Mouse (Mus musculus): ENCODE results near the gene Gjc1. TPM values are rescaled to one million over a fixed set of nuclear protein-coding genes. Genes with fewer than 3 reads are reported as not detected.

The Gjc1 gene
- polyA plus RNA-seq, 1 experiment from 2014 or later = 118 TPM

DNA sequence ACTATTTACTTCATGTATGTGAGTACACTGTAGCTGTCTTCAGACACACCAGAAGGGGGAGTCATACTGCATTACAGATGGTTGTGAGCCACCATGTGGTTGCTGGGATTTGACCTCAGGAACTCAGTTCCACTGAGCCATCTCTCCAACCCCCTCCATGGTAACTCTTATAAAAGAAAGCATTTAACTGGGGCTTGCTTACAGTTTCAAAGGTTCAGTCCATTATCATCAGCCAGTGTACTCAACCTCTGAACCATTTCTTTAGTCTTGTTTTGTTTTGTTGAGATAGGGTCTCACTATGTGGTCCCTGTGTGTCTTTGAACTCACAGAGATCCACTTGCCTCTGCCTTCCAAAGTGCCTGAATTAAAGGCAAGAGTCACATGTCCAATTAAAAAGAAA lies 4.6 kb downstream of the Gjc1 start:
- Histone ChIP-seq H3K27ac (no peak overlapping the region), H3K9ac (replicated peaks) (no peak overlapping the region), H3K36me3 (peaks cover 14% of the 10 kb centered on the region), H3K4me2 (no peak overlapping the region), H3K4me3 (replicated peaks) (no peak overlapping the region), H3K9me3 (no peaks in the 10 kb centered on the region), H3K4me1 (replicated peaks) (peaks cover 50% of the 10 kb centered on the region), H3K27me3 (no peaks in the 10 kb centered on the region)
- no peak for ATAC-seq (ENCODE audit: insufficient number of reproducible peaks, insufficient read depth, low FRiP score, low TSS enrichment, low read depth)

GRCm38 (mm10) chr11:102810721-102811485 lies 8.6 kb downstream of the Gjc1 start:
- Histone ChIP-seq H3K9me3 (no peaks in the 10 kb centered on the region), H3K27ac (no peak overlapping the region), H3K36me3 (peaks cover 21% of the 10 kb centered on the region), H3K9ac (replicated peaks) (no peak overlapping the region), H3K4me3 (replicated peaks) (no peak overlapping the region), H3K27me3 (no peaks in the 10 kb centered on the region), H3K4me2 (no peak overlapping the region), H3K4me1 (replicated peaks) (peaks cover 32% of the 10 kb centered on the region)
- ATAC-seq (ENCODE audit: insufficient number of reproducible peaks, insufficient read depth, low FRiP score, low TSS enrichment, low read depth) = no peak
- 52% methylated on average over 4 of the region's 4 CpGs for WGBS

DNA sequence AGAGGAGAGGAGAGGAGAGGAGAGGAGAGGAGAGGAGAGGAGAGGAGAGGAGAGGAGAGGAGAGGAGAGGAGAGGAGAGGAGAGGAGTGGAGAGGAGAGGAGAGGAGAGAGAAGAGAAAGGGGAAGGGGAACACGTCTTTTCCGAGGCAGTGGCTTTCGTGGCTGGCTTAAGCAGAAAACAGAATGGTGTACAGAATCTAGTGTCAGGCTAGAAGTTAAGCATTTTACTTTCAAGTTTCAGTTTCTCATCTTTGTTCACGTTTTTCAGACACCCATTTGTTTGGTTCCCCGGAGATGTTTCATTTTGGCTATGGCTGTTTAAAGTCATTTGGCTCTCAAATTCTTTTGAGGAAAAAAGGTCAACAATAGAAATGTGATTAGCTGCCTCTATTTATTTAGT lies 11.3 kb downstream of the Gjc1 start:
- ATAC-seq (ENCODE audit: insufficient number of reproducible peaks, insufficient read depth, low FRiP score, low TSS enrichment, low read depth) = no peak
- Histone ChIP-seq H3K9ac (replicated peaks) (no peak overlapping the region), H3K27ac (no peak overlapping the region), H3K36me3 (peaks cover 46% of the 10 kb centered on the region), H3K9me3 (0 out of 2 replicates have a peak, but pooled peaks cover 6% of the 10 kb centered on the region), H3K27me3 (no peaks in the 10 kb centered on the region), H3K4me1 (replicated peaks) (peaks cover 12% of the 10 kb centered on the region), H3K4me3 (replicated peaks) (no peak overlapping the region), H3K4me2 (no peak overlapping the region)
- 80% methylated on average over 5 of the region's 5 CpGs for WGBS

- H3K4me1 ChIP-seq (replicated peaks) = no peaks in the 10 kb centered on the region
- ATAC-seq (ENCODE audit: insufficient number of reproducible peaks, insufficient read depth, low FRiP score, low TSS enrichment, low read depth) = no peak
- H3K9me3 ChIP-seq = 0 out of 2 replicates have a peak, but pooled peaks cover 6% of the 10 kb centered on the region
- WGBS = 81% methylated on average over 5 of the region's 5 CpGs
- no peak overlapping the region for H3K4me3 ChIP-seq (replicated peaks)
- H3K27ac ChIP-seq = no peak overlapping the region
- peaks cover 75% of the 10 kb centered on the region for H3K36me3 ChIP-seq
- H3K27me3 ChIP-seq = no peaks in the 10 kb centered on the region
- H3K9ac ChIP-seq (replicated peaks) = no peak overlapping the region
- H3K4me2 ChIP-seq = no peak overlapping the region
Measured at GRCm38 (mm10) chr11:102803453-102803852, 16.0 kb downstream of the Gjc1 start.

GRCm38 (mm10) chr11:102794157-102794556 lies 25.3 kb downstream of the Gjc1 start:
- Histone ChIP-seq H3K27ac (no peak overlapping the region), H3K4me3 (replicated peaks) (no peak overlapping the region), H3K9me3 (no peaks in the 10 kb centered on the region), H3K4me2 (no peak overlapping the region), H3K4me1 (replicated peaks) (peaks cover 9% of the 10 kb centered on the region; the same call in 1 of the 2 replicates), H3K27me3 (no peaks in the 10 kb centered on the region), H3K36me3 (peaks cover 36% of the 10 kb centered on the region), H3K9ac (replicated peaks) (no peak overlapping the region)
- no peak for ATAC-seq (ENCODE audit: insufficient number of reproducible peaks, insufficient read depth, low FRiP score, low TSS enrichment, low read depth)
- WGBS = 53% methylated on average over 8 of the region's 8 CpGs

GRCm38 (mm10) chr11:102791682-102792445 lies 27.6 kb downstream of the Gjc1 start:
- H3K9me3 ChIP-seq = no peaks in the 10 kb centered on the region
- peaks cover 9% of the 10 kb centered on the region; the same call in 1 of the 2 replicates for H3K4me1 ChIP-seq (replicated peaks)
- H3K27ac ChIP-seq = no peak overlapping the region
- ATAC-seq (ENCODE audit: insufficient number of reproducible peaks, insufficient read depth, low FRiP score, low TSS enrichment, low read depth) = no peak
- H3K4me2 ChIP-seq = no peak overlapping the region
- no peak overlapping the region for H3K4me3 ChIP-seq (replicated peaks)
- no peaks in the 10 kb centered on the region for H3K27me3 ChIP-seq
- H3K36me3 ChIP-seq = peaks cover 16% of the 10 kb centered on the region
- H3K9ac ChIP-seq (replicated peaks) = no peak overlapping the region
- WGBS = 59% methylated on average over 14 of the region's 14 CpGs

DNA sequence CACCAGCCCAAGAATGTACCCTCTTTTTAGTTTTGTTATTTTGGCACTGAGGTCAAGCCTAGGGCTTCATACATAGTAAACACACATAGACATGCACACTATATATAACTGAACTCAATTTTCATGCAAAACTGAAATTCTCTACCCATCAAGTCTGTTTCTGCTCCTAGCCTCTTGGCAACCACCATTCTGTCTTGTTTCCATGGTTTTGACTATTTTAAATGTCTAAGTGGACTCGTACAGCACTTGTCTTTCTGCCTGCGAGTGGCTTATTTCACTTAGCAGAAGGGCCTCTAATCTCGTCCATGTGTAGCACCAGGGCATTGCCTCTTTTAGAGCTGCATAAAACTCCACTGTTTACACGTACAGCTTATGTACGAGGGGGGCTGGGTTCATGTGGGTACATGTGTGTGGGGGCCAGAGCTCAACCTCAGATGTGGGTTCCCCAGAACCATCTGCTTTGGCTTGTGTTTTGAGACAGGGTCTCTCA lies 31.8 kb downstream of the Gjc1 start:
- Histone ChIP-seq H3K36me3 (no peaks in the 10 kb centered on the region), H3K27me3 (no peaks in the 10 kb centered on the region), H3K4me1 (replicated peaks) (0 out of 2 replicates have a peak, but pooled peaks cover 4% of the 10 kb centered on the region), H3K9me3 (no peaks in the 10 kb centered on the region), H3K27ac (no peak overlapping the region), H3K9ac (replicated peaks) (no peak overlapping the region), H3K4me2 (no peak overlapping the region), H3K4me3 (replicated peaks) (no peak overlapping the region)
- no peak for ATAC-seq (ENCODE audit: insufficient number of reproducible peaks, insufficient read depth, low FRiP score, low TSS enrichment, low read depth)
- 78% methylated on average over 5 of the region's 5 CpGs for WGBS

DNA sequence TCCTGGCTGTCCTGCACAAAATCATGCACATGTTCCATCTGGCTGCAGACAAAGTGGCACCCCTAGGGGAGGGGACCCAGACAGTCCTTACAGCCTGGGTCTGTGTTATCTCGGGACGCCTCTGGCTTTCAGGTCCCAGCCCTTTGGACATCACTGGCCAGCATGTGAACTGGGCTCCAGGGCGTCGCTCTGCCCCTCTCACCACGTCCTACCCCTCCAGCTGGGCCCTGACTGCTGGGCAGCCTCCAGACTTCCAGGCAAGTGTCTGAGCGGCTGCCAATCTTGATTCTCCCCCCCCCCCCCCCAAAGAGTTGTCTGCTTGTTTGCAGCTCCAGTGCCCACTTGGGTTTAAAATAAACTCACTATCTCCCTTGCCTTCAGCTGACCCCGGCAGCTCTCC lies 36.1 kb downstream of the Gjc1 start:
- Histone ChIP-seq H3K4me3 (replicated peaks) (no peak overlapping the region), H3K36me3 (no peaks in the 10 kb centered on the region), H3K4me2 (no peak overlapping the region), H3K27me3 (0 out of 2 replicates have a peak, but pooled peaks cover 4% of the 10 kb centered on the region), H3K27ac (no peak overlapping the region), H3K9me3 (no peaks in the 10 kb centered on the region), H3K4me1 (replicated peaks) (peaks cover 20% of the 10 kb centered on the region), H3K9ac (replicated peaks) (no peak overlapping the region)
- ATAC-seq (ENCODE audit: insufficient number of reproducible peaks, insufficient read depth, low FRiP score, low TSS enrichment, low read depth) = no peak
- 62% methylated on average over 7 of the region's 7 CpGs for WGBS

DNA sequence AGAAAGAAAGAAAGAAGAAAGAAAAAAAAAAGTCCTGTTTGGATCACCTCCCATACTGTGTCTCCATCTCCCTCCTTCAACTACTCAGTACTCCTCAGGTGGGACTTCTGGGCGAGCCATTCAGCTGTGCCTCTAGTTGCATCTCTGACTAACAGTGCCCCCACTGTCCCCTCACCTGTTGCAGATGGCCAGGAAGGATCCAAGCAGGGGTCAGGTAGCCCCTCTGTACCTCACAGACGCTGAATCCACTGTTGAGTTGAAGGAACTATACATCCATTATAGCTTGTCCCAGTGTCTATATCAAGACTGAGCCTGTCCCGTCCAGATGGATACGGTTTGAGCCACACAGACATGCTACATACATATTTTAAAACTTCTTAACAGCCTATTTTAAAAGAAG lies 38.0 kb downstream of the Gjc1 start:
- WGBS = 90% methylated on average over 4 of the region's 4 CpGs
- peaks cover 9% of the 10 kb centered on the region for H3K36me3 ChIP-seq
- peaks cover 29% of the 10 kb centered on the region for H3K4me1 ChIP-seq (replicated peaks)

GRCm38 (mm10) chr11:102780986-102781351 lies 38.5 kb downstream of the Gjc1 start:
- no peak overlapping the region for H3K4me3 ChIP-seq (replicated peaks)
- H3K9me3 ChIP-seq = no peaks in the 10 kb centered on the region
- no peak overlapping the region for H3K27ac ChIP-seq
- H3K36me3 ChIP-seq = peaks cover 14% of the 10 kb centered on the region
- H3K4me2 ChIP-seq = no peak overlapping the region
- 72% methylated on average over 10 of the region's 10 CpGs for WGBS
- ATAC-seq (ENCODE audit: insufficient number of reproducible peaks, insufficient read depth, low FRiP score, low TSS enrichment, low read depth) = no peak
- H3K9ac ChIP-seq (replicated peaks) = no peak overlapping the region
- peaks cover 29% of the 10 kb centered on the region for H3K4me1 ChIP-seq (replicated peaks)
- 0 out of 2 replicates have a peak, but pooled peaks cover 4% of the 10 kb centered on the region for H3K27me3 ChIP-seq

More for the DNA sequence above, 38.0 kb downstream of the Gjc1 start:
- 0 out of 2 replicates have a peak, but pooled peaks cover 4% of the 10 kb centered on the region for H3K27me3 ChIP-seq
- no peak overlapping the region for H3K4me3 ChIP-seq (replicated peaks)
- H3K9ac ChIP-seq (replicated peaks) = no peak overlapping the region
- ATAC-seq (ENCODE audit: insufficient number of reproducible peaks, insufficient read depth, low FRiP score, low TSS enrichment, low read depth) = no peak
- no peaks in the 10 kb centered on the region for H3K9me3 ChIP-seq
- no peak overlapping the region for H3K27ac ChIP-seq
- no peak overlapping the region for H3K4me2 ChIP-seq

GRCm38 (mm10) chr11:102780271-102780985 lies 39.1 kb downstream of the Gjc1 start:
- 41% methylated on average over 11 of the region's 11 CpGs for WGBS
- no peaks in the 10 kb centered on the region for H3K9me3 ChIP-seq
- peaks cover 35% of the 10 kb centered on the region for H3K4me1 ChIP-seq (replicated peaks)
- ATAC-seq (ENCODE audit: insufficient number of reproducible peaks, insufficient read depth, low FRiP score, low TSS enrichment, low read depth) = no peak
- H3K27me3 ChIP-seq = 0 out of 2 replicates have a peak, but pooled peaks cover 4% of the 10 kb centered on the region
- no peak overlapping the region for H3K4me2 ChIP-seq
- H3K36me3 ChIP-seq = peaks cover 17% of the 10 kb centered on the region
- H3K4me3 ChIP-seq (replicated peaks) = no peak overlapping the region
- no peak overlapping the region for H3K9ac ChIP-seq (replicated peaks)
- H3K27ac ChIP-seq = no peak overlapping the region

Measured in limb, embryonic 12.5 days (tissue).